Mouse (Mus musculus) right cerebral cortex, postnatal 14 days (tissue): ENCODE data around the gene Slc30a9.

ENCODE experiments used
- DNase-seq: peaks from one replicate; pipeline ENCODE4 v3.0.0; 2022

Gene Slc30a9

DNA sequence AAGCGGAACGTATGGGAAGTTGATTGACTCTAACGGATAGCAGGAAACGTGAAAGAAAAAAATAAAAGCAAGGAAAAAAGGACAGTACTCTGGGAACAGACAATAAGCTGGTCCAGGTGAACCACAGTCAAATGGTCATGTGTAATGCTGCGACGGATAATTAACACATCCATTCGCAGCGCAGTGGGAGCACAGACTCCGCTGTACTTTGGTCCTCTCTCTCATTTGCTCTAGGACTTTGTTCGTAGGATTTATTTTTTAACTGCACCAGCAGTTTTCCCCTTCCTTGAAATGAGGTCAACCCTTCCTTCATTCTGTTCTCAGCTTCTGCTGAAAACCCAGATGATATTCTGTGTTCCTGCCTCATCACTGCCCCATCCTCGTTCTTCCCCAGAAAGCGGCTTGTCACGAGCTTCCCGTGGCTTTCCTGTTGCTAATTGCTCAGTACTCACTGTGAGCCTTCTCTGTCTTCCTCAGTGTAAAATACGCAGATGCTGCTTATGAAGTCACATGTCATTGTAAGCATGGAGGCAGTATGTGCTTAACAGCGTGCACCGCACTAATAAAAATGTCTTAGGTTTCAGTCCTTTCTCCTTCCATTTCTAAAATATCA, 15.0 kb downstream of the Slc30a9 start:
- DNase-seq = no peak

DNA sequence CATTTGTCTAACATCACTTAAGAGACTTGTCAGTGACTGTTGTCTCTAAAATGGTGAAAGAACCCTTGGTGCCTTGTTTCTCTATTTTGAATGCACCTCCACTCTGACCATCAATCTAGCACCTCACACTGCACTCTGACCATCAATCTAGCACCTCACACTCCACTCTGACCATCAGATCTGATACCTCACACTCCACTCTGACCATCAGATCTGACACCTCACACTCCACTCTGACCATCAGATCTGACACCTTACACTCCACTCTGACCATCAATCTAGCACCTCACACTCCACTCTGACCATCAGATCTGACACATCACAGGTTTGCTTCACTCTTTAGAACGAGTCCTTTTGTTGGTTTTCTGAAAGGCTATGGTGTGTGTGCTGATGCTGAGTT, 17.3 kb downstream of the Slc30a9 start:
- no peak for DNase-seq

DNA sequence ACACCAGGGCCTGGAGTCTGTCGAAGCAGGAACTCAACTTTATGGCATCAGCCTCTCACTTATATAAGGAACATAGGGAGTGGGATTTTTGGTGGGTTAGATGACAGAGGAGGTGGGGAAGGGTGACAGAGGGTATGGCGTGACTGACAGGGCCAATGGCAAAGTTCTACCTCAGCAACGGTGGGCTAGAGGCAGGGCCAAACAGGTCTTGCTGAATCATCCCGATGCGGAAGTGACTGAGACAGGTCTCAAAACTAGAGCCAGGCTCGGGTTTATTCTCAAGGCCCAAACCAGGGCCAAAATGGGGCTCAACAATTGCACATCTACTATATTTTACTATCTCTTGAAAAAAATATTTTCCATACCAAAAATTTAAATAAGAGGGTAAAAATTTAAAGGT, 34.1 kb downstream of the Slc30a9 start:
- no peak for DNase-seq

DNA sequence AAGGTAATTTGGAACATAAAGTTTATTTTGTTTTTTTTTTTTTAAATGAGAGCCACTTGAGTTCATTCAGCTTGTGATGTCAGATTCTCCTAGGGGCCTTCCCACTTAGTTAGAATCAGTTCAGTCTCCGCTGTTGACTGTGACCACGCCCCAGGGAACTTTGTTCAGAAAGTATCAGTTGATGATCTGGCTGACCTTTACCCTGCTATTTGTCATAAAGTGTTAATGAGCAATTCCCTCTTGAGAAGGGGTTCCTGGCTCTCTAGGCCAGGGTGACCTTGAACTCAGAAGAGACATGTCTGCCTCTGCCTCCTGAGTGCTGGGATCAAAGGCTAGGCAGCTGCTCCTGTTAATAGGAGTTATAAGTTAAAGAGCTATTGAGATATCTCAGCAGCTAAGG, 40.3 kb downstream of the Slc30a9 start:
- DNase-seq = no peak

DNA sequence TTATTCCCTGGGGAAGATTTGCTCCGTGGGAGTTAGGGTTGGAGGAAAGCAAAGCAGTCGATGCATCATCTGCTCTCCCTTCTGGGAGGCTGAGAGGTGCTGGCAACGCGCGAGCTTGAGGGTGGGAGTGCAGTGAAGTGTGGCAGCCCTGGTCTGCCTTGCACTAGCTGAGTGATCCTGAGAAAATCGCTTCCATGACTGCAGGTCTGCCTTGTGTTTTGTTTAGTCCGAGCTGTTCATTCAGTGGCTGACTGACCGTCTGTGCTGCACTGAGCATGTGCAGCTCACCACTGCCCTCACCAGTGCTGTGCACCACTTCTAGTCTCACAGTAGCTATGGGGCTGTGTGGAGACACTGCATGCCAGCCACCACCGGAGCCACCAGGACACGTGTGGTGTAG, 42.2 kb downstream of the Slc30a9 start:
- DNase-seq = peak; percentile 19

DNA sequence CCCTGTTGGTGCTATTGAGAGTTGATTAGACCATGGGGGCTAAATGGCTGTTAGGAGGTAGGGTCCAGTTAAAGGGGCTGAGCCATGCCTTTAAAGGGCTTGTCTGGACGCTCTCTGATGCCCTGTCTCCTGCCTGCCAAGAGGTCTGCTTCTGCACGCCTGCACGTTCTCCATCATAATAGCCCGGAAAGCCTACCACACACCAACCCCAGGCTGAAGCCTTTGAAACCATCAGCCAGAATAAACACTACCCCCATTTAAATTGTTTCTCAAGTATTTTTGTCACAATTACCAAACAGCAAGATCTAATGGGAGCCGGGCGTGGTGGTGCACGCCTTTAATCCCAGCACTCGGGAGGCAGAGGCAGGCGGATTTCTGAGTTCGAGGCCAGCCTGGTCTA, 55.6 kb downstream of the Slc30a9 start:
- DNase-seq = no peak

DNA sequence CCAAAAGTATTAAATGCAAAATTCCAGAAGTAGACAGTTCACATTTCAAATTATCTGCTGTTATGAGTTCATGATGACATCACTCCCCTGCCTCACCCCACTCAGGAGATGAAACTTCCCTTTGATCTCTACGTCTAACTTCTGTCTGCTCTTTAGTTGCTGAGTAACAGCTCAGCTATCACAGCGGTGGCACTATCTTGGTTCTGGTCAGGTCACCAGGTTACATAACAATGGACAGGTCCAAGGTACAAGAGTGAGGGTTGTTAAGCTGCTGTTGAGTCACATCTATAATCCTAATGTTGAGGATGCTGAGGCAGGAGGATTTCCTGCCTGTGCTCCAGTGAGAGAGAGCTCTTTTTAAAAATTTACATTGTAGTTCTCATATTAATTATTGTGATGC, 56.2 kb downstream of the Slc30a9 start:
- DNase-seq = no peak

DNA sequence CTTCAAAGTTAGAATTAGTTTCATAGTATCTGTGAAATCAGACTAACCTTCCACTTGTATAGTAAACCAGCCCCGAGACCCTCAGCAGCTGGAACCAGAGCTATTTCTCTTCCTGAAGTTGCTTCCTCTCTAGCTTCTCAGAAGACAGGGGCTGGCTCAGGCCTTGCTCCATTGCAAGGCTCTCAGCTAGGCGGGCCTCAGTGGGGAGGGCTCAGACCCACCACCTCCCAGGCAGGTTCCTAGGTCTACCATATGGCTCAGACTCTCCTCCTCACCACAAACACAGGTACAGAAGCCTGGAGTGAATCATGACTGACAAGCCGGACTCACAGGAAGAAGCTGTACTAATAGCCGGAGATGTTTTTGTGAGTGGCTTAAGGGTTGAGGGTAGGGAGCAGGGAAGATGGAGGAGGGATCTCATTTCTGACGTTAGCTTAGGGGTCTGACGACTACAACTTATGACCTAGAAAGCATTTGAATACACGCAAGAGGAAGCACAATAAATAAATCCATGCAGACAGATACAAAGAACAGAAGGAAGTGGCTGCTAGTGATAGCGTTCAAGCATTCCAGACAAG, 70.4 kb downstream of the Slc30a9 start:
- no peak for DNase-seq

DNA sequence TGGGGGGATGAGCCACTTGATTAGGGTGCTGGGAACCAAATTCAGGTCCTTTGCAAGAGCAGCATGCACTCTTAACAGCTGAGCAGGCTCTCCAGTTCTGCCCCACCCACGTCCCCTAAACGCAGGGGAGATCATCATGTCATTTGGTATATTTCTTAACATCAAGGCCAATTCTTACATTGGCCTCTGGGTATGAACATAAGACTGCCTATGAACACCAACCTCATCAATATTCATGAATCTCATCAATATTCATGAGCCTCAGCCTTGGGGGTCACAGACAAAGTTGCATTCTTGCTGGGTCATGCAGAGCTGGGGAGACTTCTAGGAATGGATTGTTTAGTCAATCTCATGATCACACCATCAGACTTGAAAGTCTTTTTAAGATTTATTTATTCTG, 74.9 kb downstream of the Slc30a9 start:
- no peak for DNase-seq

DNA sequence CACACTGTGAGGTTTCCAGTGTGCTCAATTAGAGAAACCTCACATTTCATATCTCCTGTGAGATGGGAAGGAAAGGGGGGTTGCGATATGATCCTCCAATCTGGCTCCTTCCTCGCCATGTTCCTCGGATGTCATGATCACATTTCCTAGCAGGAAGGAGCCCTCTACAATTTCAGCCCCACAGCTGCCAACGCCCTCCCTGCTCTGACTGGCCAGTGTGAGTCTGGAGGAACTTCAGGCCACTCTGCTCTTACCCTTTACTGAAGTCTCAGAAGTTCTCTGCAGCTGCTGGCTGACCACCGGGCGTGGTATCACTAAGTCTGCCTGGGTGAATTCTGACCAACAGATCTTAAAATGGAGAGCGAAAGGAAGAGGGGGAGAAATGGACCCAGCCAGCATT, 75.8 kb downstream of the Slc30a9 start:
- no peak for DNase-seq

DNA sequence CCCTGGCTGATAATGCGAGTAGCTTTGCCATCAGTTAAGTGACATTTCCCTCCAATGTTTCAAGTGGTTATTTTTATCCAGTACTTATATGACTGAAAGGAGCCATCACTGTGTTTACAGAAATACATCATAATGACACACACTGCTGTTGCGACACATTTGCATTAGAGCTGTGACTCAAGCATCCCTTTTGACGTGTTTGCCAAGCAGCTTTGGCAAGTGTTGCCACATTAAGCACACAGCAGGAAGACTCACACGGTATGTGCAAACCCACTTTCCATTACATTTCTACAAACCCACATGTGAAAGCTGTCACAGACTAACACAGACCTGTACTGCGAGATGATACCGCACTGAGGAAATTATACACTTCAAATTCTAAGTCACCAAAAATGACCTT, 87.2 kb downstream of the Slc30a9 start:
- no peak for DNase-seq

DNA sequence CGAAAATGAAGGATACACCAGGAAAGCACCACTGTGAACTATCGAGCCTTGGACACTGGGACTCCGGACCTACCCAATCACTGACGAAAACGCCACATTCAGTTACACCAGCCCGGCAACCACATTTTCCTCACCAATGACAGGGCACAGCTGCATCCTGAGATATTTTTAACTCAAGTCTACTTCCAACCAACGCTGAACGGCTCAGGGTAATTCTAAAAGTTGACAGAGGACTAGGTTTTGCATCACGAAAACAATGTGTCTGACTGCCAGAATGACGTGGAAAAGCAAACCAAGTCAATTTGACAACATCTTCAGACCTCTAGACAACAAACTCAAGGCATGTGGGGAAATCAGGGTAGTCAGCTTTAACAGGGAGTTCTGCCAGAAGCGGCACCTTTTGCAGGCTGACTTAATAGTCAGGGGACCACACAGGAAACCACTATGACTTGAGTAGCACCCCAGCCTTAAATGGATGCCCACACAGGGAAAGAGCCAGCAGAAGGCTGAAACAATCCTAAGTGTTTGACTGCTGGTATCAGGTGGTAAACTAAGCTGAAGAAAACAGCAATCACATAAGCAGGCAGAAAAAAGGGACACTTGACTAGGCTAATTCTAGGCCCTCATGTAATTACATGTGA, 88.6 kb downstream of the Slc30a9 start:
- DNase-seq = no peak

DNA sequence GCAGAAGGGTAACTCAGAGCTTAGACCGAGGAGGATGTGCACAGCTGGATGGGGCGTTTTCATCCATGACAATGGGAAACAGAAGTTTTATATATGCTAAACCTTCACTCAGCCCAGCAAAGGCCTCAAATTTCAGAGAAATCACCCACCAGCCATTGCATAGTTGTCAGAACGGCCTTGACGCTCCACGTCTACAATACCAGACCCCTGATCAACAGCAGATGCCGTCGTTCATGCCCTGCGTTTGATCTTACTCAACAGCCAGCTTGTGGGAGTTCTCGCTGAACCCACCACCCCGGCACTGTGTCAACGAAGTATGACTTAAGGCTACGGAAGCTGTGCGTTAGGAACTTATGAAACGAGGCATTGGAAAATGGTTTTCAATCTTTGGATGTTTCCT, 90.4 kb downstream of the Slc30a9 start:
- DNase-seq = no peak

DNA sequence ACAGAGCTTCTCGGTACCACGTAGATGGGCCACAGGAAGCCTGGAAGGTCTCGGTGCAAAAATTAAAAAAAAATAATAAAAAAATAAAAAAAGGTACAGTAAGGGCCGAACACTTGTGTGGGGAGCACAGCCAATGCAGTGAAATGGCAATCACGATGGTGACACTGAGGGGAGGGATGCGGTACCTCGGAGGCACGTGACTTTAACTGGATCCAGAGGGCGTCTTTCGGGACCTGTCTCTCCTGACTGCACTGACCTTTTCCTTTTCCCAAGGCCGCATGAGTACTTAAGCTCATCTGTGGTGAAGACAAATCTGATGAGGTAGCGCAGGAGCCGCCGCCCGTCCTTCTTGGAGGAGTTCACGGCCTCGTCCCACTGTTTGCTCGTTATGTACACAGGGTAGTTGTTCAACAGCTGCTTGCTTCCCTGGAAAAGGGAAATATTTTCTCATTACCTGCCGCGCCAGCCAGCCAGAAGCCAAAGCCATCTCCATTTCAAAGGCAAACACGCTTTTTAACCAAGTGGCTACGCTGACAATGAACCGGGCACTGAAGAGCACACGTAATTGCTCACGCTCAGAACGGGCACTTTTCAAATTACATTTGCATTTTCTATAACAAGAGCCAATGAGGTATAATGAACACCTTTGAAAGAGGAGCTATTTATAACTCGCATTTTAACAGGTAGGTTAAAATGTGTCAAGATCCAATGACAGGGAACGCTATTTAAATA, 93.3 kb downstream of the Slc30a9 start:
- no peak for DNase-seq

DNA sequence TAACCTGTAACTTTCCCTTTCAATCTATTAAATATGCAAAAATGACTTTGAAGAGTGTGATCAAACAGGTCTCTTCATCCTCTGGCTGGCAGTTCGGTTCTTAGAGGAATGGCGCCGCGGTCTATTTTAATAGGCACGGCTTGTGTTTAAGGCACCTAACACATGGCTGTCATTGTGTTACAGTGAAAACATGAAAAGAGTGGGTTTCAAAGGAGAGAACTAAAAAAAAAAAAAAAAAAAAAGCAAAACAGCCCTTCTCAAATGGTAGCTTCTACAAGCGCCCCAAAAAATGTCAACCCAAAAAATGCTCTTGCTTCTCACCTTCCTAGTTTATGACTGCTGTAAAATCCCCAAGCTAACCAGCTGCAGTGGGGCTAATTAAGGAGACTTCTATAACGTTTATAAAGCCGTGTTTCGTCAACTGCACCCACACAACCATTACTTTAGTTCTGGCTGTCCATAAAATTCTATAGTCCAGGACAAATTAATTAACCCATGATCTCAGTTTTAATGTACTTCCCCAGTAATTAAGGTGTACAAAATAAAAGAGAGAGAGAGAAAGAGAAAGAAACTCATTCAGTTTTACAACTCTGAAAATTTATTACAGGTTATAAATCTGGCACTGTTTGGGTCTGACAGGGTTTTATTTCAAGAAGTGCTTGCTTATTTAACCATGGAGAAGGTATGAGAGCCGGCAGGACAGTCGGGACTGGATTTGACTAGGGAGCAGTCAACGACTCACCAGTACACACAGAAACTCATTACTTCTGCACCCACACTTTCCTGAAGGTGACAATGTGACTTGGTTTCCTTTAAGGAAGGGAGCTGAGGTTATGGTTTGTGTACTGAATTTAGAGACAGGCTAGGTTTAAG, 94.1 kb downstream of the Slc30a9 start:
- no peak for DNase-seq

DNA sequence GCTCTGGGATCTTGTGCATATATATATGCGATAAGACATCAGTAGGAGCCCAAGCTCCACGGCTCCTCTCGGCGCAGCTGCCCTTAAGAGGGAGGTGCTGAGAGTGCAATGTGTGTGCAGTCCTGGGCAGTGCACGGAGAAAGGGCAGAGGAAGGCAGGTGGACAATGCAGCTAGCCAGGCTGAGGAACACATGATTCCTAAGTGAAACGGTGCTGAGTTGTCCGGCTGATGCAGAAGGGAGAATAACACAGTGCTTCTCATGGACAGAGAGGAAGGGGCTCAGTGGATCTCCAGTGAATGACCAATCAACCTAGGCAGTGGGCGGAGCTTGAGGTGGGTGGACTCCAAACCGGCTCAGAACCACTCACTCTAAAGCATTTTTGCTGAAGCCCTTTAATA, 94.9 kb downstream of the Slc30a9 start:
- no peak for DNase-seq

DNA sequence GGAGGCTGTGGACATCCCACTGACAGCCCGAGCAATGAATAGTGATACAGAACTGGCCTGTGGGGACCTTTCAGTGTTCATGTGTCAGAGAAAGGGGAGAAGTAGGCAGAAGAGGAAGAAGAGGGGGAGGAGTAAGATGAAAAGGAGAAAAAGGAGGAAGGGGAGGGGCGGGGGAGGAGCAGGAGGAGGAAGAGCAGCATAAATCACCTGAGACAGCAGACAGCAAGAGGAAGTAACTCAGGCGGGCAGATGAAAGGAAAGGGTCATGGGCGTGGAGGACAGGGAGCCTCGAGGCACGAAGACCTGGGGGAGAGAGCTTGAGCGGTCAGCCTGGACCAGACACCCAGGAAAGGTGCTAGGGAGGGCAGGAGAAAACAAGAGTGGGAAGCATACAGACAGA, 97.6 kb downstream of the Slc30a9 start:
- no peak for DNase-seq

DNA sequence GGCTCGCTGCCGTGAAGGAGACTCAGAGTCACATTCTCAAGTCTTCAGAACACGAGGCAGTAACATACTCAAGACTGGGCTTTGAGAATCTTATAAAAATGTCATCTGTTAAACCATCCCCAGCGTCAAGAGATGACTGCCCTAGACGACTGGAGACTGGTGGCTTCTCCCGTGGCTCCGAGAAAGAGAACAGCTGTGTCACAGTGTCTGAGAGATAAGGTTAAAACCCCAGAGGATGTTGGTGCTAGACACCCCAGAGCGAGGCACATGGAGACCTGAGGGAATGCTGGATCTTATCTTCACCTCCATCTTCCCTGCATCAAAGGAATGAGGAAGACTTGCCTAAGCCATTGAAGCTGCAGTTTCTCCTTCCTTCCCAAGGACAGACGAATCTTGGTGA, 98.2 kb downstream of the Slc30a9 start:
- no peak for DNase-seq
